ENCODE assay signal across 10 mouse cellular contexts in the genomic region with DNA sequence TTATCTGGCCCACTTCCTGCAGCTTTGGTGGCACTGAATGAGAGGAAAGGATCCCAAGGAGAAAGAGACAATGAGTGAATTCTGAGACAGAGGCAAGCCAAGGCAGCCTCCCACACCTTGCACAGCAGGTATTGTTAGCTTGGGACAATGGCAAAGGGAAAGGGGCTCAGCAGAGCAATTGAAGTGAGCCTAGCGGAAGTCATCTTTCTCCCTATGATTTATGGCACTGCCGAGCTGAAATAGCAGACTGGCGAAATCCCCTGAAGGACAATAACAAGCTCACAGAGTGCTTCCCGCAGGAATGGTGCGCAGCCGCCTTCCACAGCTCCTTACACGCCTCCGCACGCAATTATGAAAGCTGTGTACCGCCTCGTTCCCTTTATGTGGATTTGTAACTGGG.
A peak's percentile ranks its signal among the peaks of the same experiment; 100 is the strongest.
DNase-seq lines count a peak whose midpoint lies in the region; ATAC-seq and TF ChIP-seq lines count a peak whose summit lies in the region.
"Had no signal": no experiment of that assay in that cellular context is flagged by ENCODE, and none has a peak within 500 bp of the region (broad histone marks: within the 10 kb centered on the region; RNA-seq: fewer than 3 reads in every experiment).

No protein-coding gene starts in this region.

- no peak for DNase-seq in kidney, postnatal 36 days
- DNase-seq in adrenal gland, postnatal 10 days: peak; percentile 35
- no peak for DNase-seq in hindbrain, embryonic 10.5 days (ENCODE audit: low spot score)
- no peak for DNase-seq in cerebellum, adult 11-12 months
- no peak for DNase-seq in lung, postnatal 0 days (ENCODE audit: low spot score)
- no peak for DNase-seq in cerebellum, adult 11 months

- H3K27ac ChIP-seq in kidney, embryonic 15.5 days: no peak overlapping the region
- 0 out of 2 replicates have a peak overlapping the region, but pooled peaks have one; percentile 12 for H3K27ac ChIP-seq in hindbrain, embryonic 10.5 days
- peak overlapping the region; percentile 62; the same call in 1 of the 2 replicates for H3K27ac ChIP-seq in neural tube, embryonic 12.5 days
- H3K27ac ChIP-seq in lung, postnatal 0 days (ENCODE audit: low read length): no peak overlapping the region
- H3K27ac ChIP-seq: macrophage had no signal

- H3K36me3 ChIP-seq in kidney, embryonic 15.5 days: no peaks in the 10 kb centered on the region
- H3K36me3 ChIP-seq in hindbrain, embryonic 10.5 days: no peaks in the 10 kb centered on the region
- H3K36me3 ChIP-seq in neural tube, embryonic 12.5 days: no peaks in the 10 kb centered on the region
- H3K36me3 ChIP-seq in lung, postnatal 0 days (ENCODE audit: insufficient read depth, low read length): no peaks in the 10 kb centered on the region
- H3K36me3 ChIP-seq: G1E had no signal

- 18% methylated on average over 11 of the region's 11 CpGs for WGBS in kidney, embryonic 15.5 days
- WGBS in hindbrain, embryonic 10.5 days: 56% methylated on average over 11 of the region's 11 CpGs
- WGBS in neural tube, embryonic 12.5 days: 12% methylated on average over 11 of the region's 11 CpGs
- 35% methylated on average over 11 of the region's 11 CpGs for WGBS in lung, postnatal 0 days

- no peak for TF ChIP-seq CTCF in lung, postnatal 0 days (IDR thresholded peaks at IDR 0.05)

- no peak for ATAC-seq in kidney, embryonic 15.5 days (replicated peaks; ENCODE audit: low FRiP score)
- ATAC-seq in neural tube, embryonic 12.5 days (ENCODE audit: low FRiP score, low read depth): peak; percentile 33; the same call in 1 of the 2 replicates
- no peak for ATAC-seq in lung, postnatal 0 days

- no peak overlapping the region for H3K9ac ChIP-seq in kidney, embryonic 15.5 days
- H3K9ac ChIP-seq in neural tube, embryonic 12.5 days: no peak overlapping the region
- no peak overlapping the region for H3K9ac ChIP-seq in lung, postnatal 0 days (replicated peaks; ENCODE audit: low read depth)

- no peak overlapping the region for H3K4me3 ChIP-seq in kidney, embryonic 15.5 days (replicated peaks)
- no peak overlapping the region for H3K4me3 ChIP-seq in hindbrain, embryonic 10.5 days
- no peak overlapping the region for H3K4me3 ChIP-seq in neural tube, embryonic 12.5 days
- H3K4me3 ChIP-seq in lung, postnatal 0 days (ENCODE audit: low read depth, low read length): no peak overlapping the region

- TF ChIP-seq EP300 in lung, postnatal 0 days (IDR thresholded peaks at IDR 0.05): no peak

- no peaks in the 10 kb centered on the region for H3K27me3 ChIP-seq in kidney, embryonic 15.5 days
- no peaks in the 10 kb centered on the region for H3K27me3 ChIP-seq in hindbrain, embryonic 10.5 days (ENCODE audit: insufficient read depth, poor library complexity, severe bottlenecking)
- H3K27me3 ChIP-seq in neural tube, embryonic 12.5 days (replicated peaks): no peaks in the 10 kb centered on the region
- no peaks in the 10 kb centered on the region for H3K27me3 ChIP-seq in lung, postnatal 0 days (replicated peaks; ENCODE audit: insufficient read depth, low read length)

- no peaks in the 10 kb centered on the region for H3K9me3 ChIP-seq in kidney, embryonic 15.5 days (replicated peaks)
- peaks cover 9% of the 10 kb centered on the region; the same call in 1 of the 2 replicates for H3K9me3 ChIP-seq in hindbrain, embryonic 10.5 days
- H3K9me3 ChIP-seq in neural tube, embryonic 12.5 days: peaks cover 12% of the 10 kb centered on the region; the same call in 1 of the 2 replicates
- no peaks in the 10 kb centered on the region for H3K9me3 ChIP-seq in lung, postnatal 0 days (ENCODE audit: low read length)

- H3K4me1 ChIP-seq in kidney, embryonic 15.5 days: peaks cover 6% of the 10 kb centered on the region; the same call in 1 of the 2 replicates
- H3K4me1 ChIP-seq in hindbrain, embryonic 10.5 days (replicated peaks): 0 out of 2 replicates have a peak, but pooled peaks cover 4% of the 10 kb centered on the region
- peaks cover 6% of the 10 kb centered on the region for H3K4me1 ChIP-seq in neural tube, embryonic 12.5 days
- no peaks in the 10 kb centered on the region for H3K4me1 ChIP-seq in lung, postnatal 0 days (ENCODE audit: insufficient read depth, low read depth, low read length)

- H3K4me2 ChIP-seq in kidney, embryonic 15.5 days: peak overlapping the region; percentile 41
- peak overlapping the region; percentile 41 for H3K4me2 ChIP-seq in neural tube, embryonic 12.5 days (replicated peaks)
- no peak overlapping the region for H3K4me2 ChIP-seq in lung, postnatal 0 days (replicated peaks; ENCODE audit: low read depth, low read length)

Comparison
In these comparisons a context has a peak if more than half of its experiments do, and no peak if none do; other contexts are left out.
1. H3K27ac ChIP-seq: peak in hindbrain, embryonic 10.5 days (single experiment) and neural tube, embryonic 12.5 days (single experiment); none in kidney, embryonic 15.5 days (single experiment) and lung, postnatal 0 days (single experiment).